Mouse (Mus musculus) midbrain, embryonic 15.5 days (tissue): ENCODE results near the gene Dpyd. TPM values are rescaled to one million over a fixed set of nuclear protein-coding genes. Genes with fewer than 3 reads are reported as not detected.

ENCODE experiments used
- ATAC-seq: fragments of 200-750 bp; cut with Nextera tagmentation; replicated peaks from 2 replicates; pipeline ENCODE4 v1.8.0; 2017; ENCODE audit warnings: moderate TSS enrichment
- H3K27ac ChIP-seq: fragments of 300-500 bp; sonication (generic); 2 replicates; pipeline ENCODE4 v1.5.1; 2015; ENCODE audit warnings: mild to moderate bottlenecking, inconsistent platforms
- H3K27me3 ChIP-seq: fragments of 300-500 bp; sonication (generic); replicated peaks from 2 replicates; pipeline ENCODE4 v1.6.1; 2015; ENCODE audit warnings: inconsistent platforms
- H3K36me3 ChIP-seq: fragments of 300-500 bp; sonication (generic); replicated peaks from 2 replicates; pipeline ENCODE4 v1.6.1; 2015; ENCODE audit warnings: inconsistent platforms
- H3K4me1 ChIP-seq: fragments of 300-500 bp; sonication (generic); 2 replicates; pipeline ENCODE4 v1.6.1; 2015; ENCODE audit warnings: inconsistent platforms
- H3K4me2 ChIP-seq: fragments of 300-500 bp; sonication (generic); 2 replicates; pipeline ENCODE4 v1.6.1; 2015; ENCODE audit warnings: inconsistent platforms, mild to moderate bottlenecking, moderate library complexity
- H3K4me3 ChIP-seq: fragments of 300-500 bp; sonication (generic); 2 replicates; pipeline ENCODE4 v1.5.1; 2015; ENCODE audit warnings: mild to moderate bottlenecking, inconsistent platforms
- H3K9ac ChIP-seq: fragments of 300-500 bp; sonication (generic); 2 replicates; pipeline ENCODE4 v1.6.1; 2015; ENCODE audit warnings: mild to moderate bottlenecking, inconsistent platforms
- H3K9me3 ChIP-seq: fragments of 300-500 bp; sonication (generic); 2 replicates; pipeline ENCODE4 v1.6.1; 2016; ENCODE audit warnings: inconsistent platforms
- WGBS: fragments of 180-500 bp; shearing (Covaris S2); methylation state at CpG from one replicate; pipeline ENCODE4 v1.1.7; 2015; ENCODE audit warnings: mixed read lengths; 5-methylcytosine and 5-hydroxymethylcytosine counted together
- polyA plus RNA-seq: library from polyadenylated mRNA; unstranded; fragments of >200 nt; fragmentation: Nextera tagmentation; extraction: Ambion mirVana; gene quantifications from 2 replicates; pipeline ENCODE4 v1.2.1, GENCODE M21; 2015

Dpyd gene
- polyA plus RNA-seq, 1 experiment from 2014 or later: 5.1 TPM

DNA sequence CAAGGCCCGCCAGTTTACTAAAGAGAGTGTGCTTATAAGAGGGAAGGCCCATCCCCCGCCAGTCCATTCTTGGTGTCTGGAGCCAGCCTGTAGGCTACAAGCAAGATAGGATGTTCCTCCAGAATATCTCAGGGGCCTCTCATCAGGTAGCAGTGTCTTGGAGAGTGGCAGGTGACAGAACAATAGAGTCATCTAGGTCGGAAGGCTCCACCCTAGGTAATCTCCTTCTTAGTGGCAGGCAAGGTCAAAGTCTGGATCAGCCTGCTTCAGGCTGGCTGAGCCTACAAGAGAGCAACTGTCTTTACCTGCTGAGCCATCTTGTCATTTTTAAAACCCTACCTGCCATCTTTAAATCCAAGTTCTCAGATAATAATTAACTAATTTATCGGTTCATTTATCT, 596.7 kb downstream of the Dpyd start:
- no peak overlapping the region for H3K4me2 ChIP-seq
- 90% methylated on average over 4 of the region's 4 CpGs for WGBS
- H3K27ac ChIP-seq: no peak overlapping the region
- no peak for ATAC-seq
- no peaks in the 10 kb centered on the region for H3K36me3 ChIP-seq
- H3K27me3 ChIP-seq: no peaks in the 10 kb centered on the region
- H3K4me1 ChIP-seq: peaks cover 6% of the 10 kb centered on the region
- H3K9ac ChIP-seq: no peak overlapping the region
- H3K4me3 ChIP-seq: no peak overlapping the region
- no peaks in the 10 kb centered on the region for H3K9me3 ChIP-seq

DNA sequence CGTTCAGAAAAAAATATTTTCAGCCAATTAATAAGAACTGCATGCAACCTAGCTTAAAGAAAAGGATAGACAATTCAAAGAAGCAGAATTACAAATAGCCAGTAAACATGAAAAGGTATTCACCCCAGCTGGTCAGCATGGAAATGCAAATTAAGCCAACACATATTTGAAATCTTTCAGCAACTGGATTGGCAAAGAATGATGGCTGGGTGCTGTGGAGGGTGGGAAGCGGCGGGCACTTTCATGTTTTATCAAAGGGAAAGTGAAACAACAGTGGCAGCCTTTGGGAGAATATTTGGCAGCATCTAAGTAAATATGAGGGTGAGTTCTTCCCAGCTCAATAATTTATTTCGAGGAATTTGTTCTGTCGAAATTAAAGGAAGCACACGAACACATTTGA, 603.8 kb downstream of the Dpyd start:
- WGBS: 41% methylated on average over 6 of the region's 6 CpGs
- Histone ChIP-seq H3K4me1 (0 out of 2 replicates have a peak, but pooled peaks cover 3% of the 10 kb centered on the region), H3K9me3 (no peaks in the 10 kb centered on the region), H3K36me3 (no peaks in the 10 kb centered on the region), H3K27ac (no peak overlapping the region), H3K4me3 (no peak overlapping the region), H3K4me2 (no peak overlapping the region), H3K27me3 (no peaks in the 10 kb centered on the region), H3K9ac (no peak overlapping the region)
- ATAC-seq: no peak

DNA sequence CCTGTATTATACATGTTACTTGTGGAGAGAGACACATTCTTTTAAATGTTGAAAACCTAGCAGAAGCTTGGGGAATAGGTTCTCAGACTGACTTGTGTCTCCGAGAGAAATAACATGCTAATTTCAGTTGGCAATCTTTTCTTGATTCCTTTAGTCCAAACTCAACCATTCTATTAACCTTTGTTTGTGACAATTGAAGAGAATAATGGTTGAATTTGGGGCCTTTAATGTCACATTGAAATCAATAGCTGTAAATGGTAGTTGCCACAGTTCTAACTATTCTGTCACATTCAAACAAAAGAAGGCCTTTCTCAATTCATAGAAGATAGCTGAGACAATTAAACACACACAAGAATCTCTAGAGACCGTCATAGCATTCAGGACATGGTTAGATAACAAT, 606.2 kb downstream of the Dpyd start:
- 42% methylated on average over 2 of the region's 2 CpGs for WGBS

DNA sequence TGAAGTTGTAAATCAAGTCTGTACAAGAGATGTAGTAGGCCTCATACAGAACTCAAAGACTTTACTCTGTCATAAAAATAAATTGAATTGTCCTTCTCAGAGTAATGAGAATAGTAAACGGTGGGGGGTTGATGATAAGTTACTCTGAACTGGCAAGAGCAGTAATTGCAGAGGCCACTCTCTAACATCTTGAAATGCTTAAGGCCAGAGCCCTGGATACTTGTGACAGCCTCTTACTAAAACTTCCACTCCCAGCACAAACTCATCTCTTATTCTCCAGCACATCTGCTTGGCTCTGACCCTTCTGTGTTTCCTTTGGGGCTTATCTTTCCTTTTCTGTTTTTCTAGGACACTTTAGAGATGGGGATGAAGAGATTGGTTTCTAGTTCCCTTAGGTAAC, 606.7 kb downstream of the Dpyd start:
- Histone ChIP-seq H3K27me3 (no peaks in the 10 kb centered on the region), H3K9me3 (no peaks in the 10 kb centered on the region), H3K36me3 (no peaks in the 10 kb centered on the region), H3K4me2 (no peak overlapping the region), H3K27ac (no peak overlapping the region), H3K4me3 (no peak overlapping the region), H3K9ac (no peak overlapping the region), H3K4me1 (0 out of 2 replicates have a peak, but pooled peaks cover 3% of the 10 kb centered on the region)
- WGBS: 68% methylated on average over 1 of the region's 1 CpGs
- no peak for ATAC-seq

More for the DNA sequence above, 606.2 kb downstream of the Dpyd start:
- no peak overlapping the region for H3K4me3 ChIP-seq
- H3K9me3 ChIP-seq: no peaks in the 10 kb centered on the region
- no peak for ATAC-seq
- H3K9ac ChIP-seq: no peak overlapping the region
- no peaks in the 10 kb centered on the region for H3K27me3 ChIP-seq
- H3K4me2 ChIP-seq: no peak overlapping the region
- no peaks in the 10 kb centered on the region for H3K36me3 ChIP-seq
- no peak overlapping the region for H3K27ac ChIP-seq
- H3K4me1 ChIP-seq: 0 out of 2 replicates have a peak, but pooled peaks cover 3% of the 10 kb centered on the region

DNA sequence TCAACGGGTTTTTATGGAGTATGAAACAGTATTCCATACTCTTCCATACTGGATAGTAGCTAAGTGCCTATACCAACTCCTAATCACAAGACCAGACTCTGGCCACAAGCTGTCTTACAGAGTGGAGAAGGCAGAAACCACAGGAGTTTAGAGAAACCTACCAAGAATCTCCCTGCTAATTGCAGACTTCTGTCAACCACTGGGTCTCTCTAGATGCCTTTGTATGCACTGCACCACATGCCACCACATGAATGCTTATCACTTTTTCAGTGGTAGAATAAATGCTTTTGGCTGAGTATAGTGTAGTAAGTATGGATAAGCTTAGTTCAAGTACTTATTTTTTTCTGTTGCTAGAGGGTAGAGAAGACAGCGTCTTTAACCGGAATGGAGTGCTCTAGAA, 621.3 kb downstream of the Dpyd start:
- 90% methylated on average over 3 of the region's 3 CpGs for WGBS
- H3K9me3 ChIP-seq: no peaks in the 10 kb centered on the region
- no peak for ATAC-seq
- no peaks in the 10 kb centered on the region for H3K36me3 ChIP-seq
- no peaks in the 10 kb centered on the region for H3K4me1 ChIP-seq
- no peak overlapping the region for H3K4me3 ChIP-seq
- H3K4me2 ChIP-seq: no peak overlapping the region
- no peaks in the 10 kb centered on the region for H3K27me3 ChIP-seq
- H3K27ac ChIP-seq: no peak overlapping the region
- no peak overlapping the region for H3K9ac ChIP-seq

DNA sequence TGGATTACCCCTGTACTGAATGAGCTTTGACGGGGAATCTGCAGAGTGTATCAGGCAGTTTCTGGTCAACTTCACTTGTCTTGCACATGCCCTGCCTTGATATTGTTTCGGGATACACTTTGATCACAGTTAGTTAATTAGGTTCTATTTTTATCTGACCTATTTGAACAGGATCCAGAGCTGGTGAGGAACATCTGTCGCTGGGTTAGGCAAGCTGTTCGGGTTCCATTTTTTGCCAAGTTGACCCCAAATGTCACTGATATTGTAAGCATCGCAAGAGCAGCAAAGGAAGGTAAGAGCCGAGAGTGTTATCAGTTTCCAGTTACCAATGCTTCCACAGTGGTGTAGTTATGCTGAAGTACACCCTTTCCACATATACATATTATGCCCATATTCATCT, 632.1 kb downstream of the Dpyd start:
- Histone ChIP-seq H3K4me2 (no peak overlapping the region), H3K9ac (no peak overlapping the region), H3K4me1 (0 out of 2 replicates have a peak, but pooled peaks cover 6% of the 10 kb centered on the region), H3K9me3 (no peaks in the 10 kb centered on the region), H3K27me3 (no peaks in the 10 kb centered on the region), H3K4me3 (no peak overlapping the region), H3K27ac (no peak overlapping the region), H3K36me3 (no peaks in the 10 kb centered on the region)
- WGBS: 92% methylated on average over 6 of the region's 6 CpGs
- ATAC-seq: no peak

DNA sequence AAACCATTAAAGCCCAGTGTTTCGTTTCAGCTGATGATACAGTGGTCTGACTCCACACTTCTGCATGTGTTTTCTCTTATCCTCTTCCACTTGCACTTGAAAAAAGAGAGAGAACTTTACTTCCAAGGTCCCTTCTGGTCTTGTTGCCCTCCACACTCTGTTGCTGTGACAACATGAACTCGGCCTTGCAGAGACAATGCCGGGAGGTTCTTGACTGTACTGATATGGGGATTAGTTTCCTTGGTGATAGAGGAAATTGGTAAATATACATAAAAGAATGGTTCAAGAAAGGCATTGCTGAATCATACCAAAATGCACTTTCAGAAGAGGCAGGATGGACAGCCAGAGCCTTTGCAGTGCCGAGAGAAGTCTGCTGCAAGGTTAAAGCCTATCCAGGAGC, 633.7 kb downstream of the Dpyd start:
- Histone ChIP-seq H3K4me1 (0 out of 2 replicates have a peak, but pooled peaks cover 6% of the 10 kb centered on the region), H3K9me3 (no peaks in the 10 kb centered on the region), H3K27me3 (no peaks in the 10 kb centered on the region), H3K36me3 (no peaks in the 10 kb centered on the region), H3K9ac (no peak overlapping the region), H3K27ac (0 out of 2 replicates have a peak overlapping the region, but pooled peaks have one; percentile 0), H3K4me2 (no peak overlapping the region), H3K4me3 (no peak overlapping the region)
- WGBS: 41% methylated on average over 4 of the region's 4 CpGs
- ATAC-seq: no peak

DNA sequence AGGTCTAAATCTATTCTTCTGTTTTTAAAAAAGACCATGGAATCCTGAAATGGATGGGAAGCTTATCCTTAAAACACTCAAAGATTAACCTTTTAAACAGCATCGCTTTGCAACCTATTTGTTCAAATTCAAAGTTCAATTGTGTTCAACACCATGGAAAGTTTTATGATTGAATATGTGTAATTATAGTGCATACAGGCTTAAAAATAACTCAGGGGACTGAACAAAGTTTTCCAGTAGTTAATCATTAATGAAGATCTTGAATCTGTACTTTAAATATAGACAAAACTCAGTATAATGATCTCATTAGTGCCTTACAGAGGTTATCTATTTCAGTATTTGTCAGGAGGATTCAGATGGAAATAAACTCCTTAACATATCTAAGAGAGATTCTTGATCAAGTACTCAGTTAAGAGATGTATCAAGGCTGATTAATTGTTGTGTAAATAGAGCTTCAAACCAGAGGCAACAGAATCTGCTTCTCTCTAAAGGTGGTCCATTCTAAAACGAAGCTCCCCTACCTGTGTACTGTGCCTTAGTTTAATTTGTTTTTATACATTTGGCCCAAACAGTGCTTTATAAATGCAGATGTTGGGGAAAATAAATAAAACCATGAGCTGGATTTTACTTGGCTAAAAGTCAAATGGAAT, 659.0 kb downstream of the Dpyd start:
- H3K36me3 ChIP-seq: no peaks in the 10 kb centered on the region
- H3K4me3 ChIP-seq: no peak overlapping the region
- no peak overlapping the region for H3K27ac ChIP-seq
- ATAC-seq: no peak
- H3K27me3 ChIP-seq: no peaks in the 10 kb centered on the region
- no peak overlapping the region for H3K4me2 ChIP-seq
- H3K9me3 ChIP-seq: no peaks in the 10 kb centered on the region
- H3K4me1 ChIP-seq: no peaks in the 10 kb centered on the region
- H3K9ac ChIP-seq: no peak overlapping the region
- 60% methylated on average over 2 of the region's 2 CpGs for WGBS

DNA sequence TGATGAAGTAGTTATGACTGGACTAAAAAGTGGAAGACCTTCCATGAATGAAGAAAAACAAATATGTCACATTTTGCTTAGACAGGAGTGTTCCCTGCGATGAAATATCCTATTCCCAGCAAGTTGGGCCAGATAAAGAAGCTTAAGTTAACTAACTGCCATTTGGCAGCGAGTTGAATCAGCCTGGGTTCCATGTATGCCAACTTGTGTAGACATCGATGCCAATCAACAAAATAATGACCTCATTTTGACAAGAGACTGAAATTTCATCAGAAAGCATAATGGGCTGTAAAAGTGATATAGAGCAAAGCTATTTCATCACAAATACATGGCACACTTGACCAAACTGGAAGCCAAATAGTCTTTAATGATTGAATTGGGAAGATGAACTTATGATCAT, 681.3 kb downstream of the Dpyd start:
- ATAC-seq: no peak
- Histone ChIP-seq H3K27me3 (no peaks in the 10 kb centered on the region), H3K4me2 (no peak overlapping the region), H3K36me3 (no peaks in the 10 kb centered on the region), H3K9me3 (no peaks in the 10 kb centered on the region), H3K9ac (no peak overlapping the region), H3K27ac (no peak overlapping the region), H3K4me1 (no peaks in the 10 kb centered on the region), H3K4me3 (no peak overlapping the region)
- 88% methylated on average over 3 of the region's 3 CpGs for WGBS

DNA sequence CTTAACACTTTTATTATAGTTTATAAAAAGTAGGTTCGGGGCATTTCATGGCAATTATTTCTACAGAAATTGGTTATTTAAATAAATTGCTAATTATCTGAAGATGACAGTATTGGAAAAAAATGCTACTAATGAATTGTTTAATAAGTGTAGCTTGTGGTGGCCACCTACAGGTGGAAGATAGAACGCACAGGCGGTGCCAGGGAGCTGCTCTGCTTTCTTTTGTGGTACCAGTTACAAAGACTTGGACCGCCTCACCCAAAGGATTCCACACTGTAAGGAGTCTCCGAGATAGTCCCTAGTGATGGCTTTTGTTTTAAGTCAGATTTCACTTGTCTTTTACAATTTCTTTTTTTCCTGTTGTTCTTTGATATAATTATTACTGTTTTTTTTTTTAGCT, 694.6 kb downstream of the Dpyd start:
- no peak for ATAC-seq
- no peak overlapping the region for H3K4me3 ChIP-seq
- no peaks in the 10 kb centered on the region for H3K36me3 ChIP-seq
- no peak overlapping the region for H3K9ac ChIP-seq
- H3K9me3 ChIP-seq: no peaks in the 10 kb centered on the region
- H3K27ac ChIP-seq: no peak overlapping the region
- H3K27me3 ChIP-seq: no peaks in the 10 kb centered on the region
- 39% methylated on average over 5 of the region's 5 CpGs for WGBS
- no peaks in the 10 kb centered on the region for H3K4me1 ChIP-seq
- no peak overlapping the region for H3K4me2 ChIP-seq

DNA sequence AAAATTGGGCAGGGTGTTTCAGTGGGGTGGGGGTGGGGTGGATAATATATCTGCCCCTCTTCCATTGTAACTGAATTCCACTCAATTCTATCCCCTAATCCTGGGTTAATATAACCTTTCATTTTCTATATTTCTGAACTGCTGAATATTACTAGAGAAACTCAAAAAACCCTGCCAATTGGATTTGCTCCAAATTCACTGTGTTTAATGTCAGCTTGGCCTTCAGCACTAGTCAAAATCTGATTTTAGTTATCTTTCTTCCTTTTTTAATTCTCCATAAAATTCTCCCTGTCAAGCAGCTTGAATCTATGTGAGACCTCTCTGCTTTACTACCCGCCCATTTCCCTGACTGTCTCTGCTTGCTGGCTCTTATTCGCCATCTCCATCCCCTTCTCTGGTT, 713.3 kb downstream of the Dpyd start:
- H3K4me2 ChIP-seq: no peak overlapping the region
- no peak overlapping the region for H3K9ac ChIP-seq
- no peak overlapping the region for H3K27ac ChIP-seq
- H3K9me3 ChIP-seq: no peaks in the 10 kb centered on the region
- H3K4me3 ChIP-seq: no peak overlapping the region
- H3K36me3 ChIP-seq: no peaks in the 10 kb centered on the region
- no peak for ATAC-seq
- no peaks in the 10 kb centered on the region for H3K4me1 ChIP-seq
- WGBS: 85% methylated on average over 2 of the region's 2 CpGs
- H3K27me3 ChIP-seq: no peaks in the 10 kb centered on the region

DNA sequence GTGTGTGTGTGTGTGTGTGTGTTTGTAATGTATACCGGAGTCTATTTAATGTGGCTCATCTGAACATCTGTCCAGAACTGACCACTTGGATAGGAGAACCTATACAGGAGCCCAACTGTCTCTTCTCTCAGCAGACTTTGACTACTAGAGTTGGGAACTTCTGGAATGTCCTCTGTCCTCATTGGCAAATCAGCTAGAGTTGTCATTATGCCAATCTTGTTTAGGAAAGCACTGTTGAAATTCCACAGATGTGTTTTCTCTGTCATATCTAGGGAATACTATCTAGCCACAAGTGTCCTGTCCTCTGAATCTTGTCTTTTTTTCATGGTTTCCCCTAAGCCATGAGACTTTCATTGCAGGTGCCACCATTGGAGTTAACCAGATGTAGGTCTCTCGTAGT, 718.7 kb downstream of the Dpyd start:
- Histone ChIP-seq H3K9me3 (no peaks in the 10 kb centered on the region), H3K4me3 (no peak overlapping the region), H3K9ac (no peak overlapping the region), H3K27ac (no peak overlapping the region), H3K36me3 (no peaks in the 10 kb centered on the region), H3K4me2 (no peak overlapping the region), H3K4me1 (no peaks in the 10 kb centered on the region), H3K27me3 (no peaks in the 10 kb centered on the region)
- WGBS: 97% methylated on average over 2 of the region's 2 CpGs
- no peak for ATAC-seq

DNA sequence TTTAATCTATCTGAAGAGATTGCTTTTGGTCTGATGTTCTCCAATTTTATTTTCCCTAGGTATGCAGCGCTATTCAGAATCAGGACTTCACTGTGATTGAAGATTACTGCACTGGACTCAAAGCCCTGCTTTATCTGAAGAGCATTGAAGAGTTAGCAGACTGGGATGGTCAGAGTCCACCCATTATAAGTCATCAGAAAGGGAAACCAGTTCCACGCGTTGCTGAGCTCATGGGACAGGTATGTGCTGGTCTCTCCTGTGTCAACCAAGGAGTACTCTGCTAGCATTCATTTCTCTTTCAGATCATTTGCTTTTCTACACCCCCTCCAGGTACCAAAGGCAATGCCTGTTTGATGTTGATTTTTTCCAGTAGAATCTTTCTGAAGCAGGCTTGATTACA, 752.8 kb downstream of the Dpyd start:
- no peak for ATAC-seq
- Histone ChIP-seq H3K9ac (no peak overlapping the region), H3K4me2 (no peak overlapping the region), H3K27me3 (no peaks in the 10 kb centered on the region), H3K4me3 (no peak overlapping the region), H3K4me1 (no peaks in the 10 kb centered on the region), H3K36me3 (no peaks in the 10 kb centered on the region), H3K9me3 (no peaks in the 10 kb centered on the region), H3K27ac (no peak overlapping the region)
- WGBS: 92% methylated on average over 3 of the region's 3 CpGs
